Mouse (Mus musculus) WW6 (cell line): ENCODE results near the gene Anxa6.

Source experiments
- DNase-seq: peaks from one replicate; pipeline ENCODE4 v3.0.0-alpha.2; 2013; ENCODE audit warnings: low read depth, low spot score

Anxa6 gene

DNA sequence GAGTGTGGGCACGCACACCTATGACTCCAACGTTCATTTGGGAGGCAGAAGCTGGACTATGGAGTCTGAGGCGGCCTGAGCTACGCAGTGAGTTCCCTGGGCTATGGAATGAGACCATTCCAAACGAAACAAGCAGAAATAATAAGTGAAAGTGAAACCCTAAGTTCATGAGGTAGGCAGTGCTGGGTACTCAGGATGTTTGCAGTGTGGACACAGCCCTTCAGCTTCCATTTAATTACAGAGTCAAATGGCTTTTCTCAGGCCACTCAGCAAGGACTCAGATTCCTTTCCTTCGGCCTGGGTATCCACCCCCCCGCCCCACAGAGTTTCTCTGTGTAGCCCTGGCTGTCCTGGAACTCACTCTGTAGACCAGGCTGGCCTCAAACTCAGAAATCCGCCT lies 103.5 kb downstream of the Anxa6 start:
- DNase-seq = no peak

DNA sequence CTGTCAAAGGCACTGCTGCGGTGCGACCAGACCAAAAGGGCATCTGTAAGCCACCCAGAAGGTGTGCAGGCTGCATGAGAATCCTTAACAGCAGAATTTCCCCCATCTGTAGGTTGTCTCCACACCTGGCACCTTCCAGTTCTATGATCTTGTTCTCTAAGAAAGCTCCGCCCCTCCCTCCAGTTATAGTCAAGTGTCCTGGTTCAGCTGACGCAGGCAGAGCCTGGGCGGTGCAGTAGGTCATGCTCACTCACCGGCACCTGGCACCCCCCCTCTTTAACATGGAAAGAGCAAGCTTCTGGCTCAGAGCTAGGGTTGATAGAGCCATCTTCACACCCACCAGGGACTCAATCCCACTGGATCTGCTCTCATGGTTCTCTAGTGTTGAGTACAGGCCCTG lies 104.0 kb downstream of the Anxa6 start:
- no peak for DNase-seq
